Mouse (Mus musculus): ENCODE data around the gene Togaram1.

Gene Togaram1

GRCm38 (mm10) chr12:64965124-64966026 lies at the start of gene Togaram1, which contains the start of gene Klhl28:
Gene Togaram1 (plus strand): TSS chr12:64965804.
Gene Klhl28 (minus strand): TSS chr12:64965534.
- peak; percentile 99 for DNase-seq

- no peak for DNase-seq
Measured at GRCm38 (mm10) chr12:64916735-64917134, 48.9 kb upstream of the Togaram1 start.

GRCm38 (mm10) chr12:64917578-64918471 lies 47.8 kb upstream of the Togaram1 start, which contains the start of gene Gm527:
Gene Gm527 (plus strand): TSS chr12:64917906.
- DNase-seq, result peak; percentile 97

GRCm38 (mm10) chr12:64937493-64937892 lies 28.1 kb upstream of the Togaram1 start:
- no peak for DNase-seq

GRCm38 (mm10) chr12:64964560-64964959 lies 1.0 kb upstream of the Togaram1 start:
- no peak for DNase-seq

GRCm38 (mm10) chr12:64966101-64966631 lies 562 bp downstream of the Togaram1 start:
- DNase-seq, result peak; percentile 59

- DNase-seq, result peak; percentile 23
Measured at GRCm38 (mm10) chr12:64966652-64967435, 1.2 kb downstream of the Togaram1 start.

- DNase-seq, result peak; percentile 6
Measured at GRCm38 (mm10) chr12:64967470-64967869, 1.9 kb downstream of the Togaram1 start.

GRCm38 (mm10) chr12:64968067-64968466 lies 2.5 kb downstream of the Togaram1 start:
- peak; percentile 9 for DNase-seq

- DNase-seq, result no peak
Measured at GRCm38 (mm10) chr12:64971399-64971798, 5.8 kb downstream of the Togaram1 start.

GRCm38 (mm10) chr12:64972063-64972462 lies 6.5 kb downstream of the Togaram1 start:
- no peak for DNase-seq

GRCm38 (mm10) chr12:64975558-64975957 lies 10.0 kb downstream of the Togaram1 start:
- DNase-seq, result peak; percentile 5

- DNase-seq, result no peak
Measured at GRCm38 (mm10) chr12:64976191-64976590, 10.6 kb downstream of the Togaram1 start.

- DNase-seq, result no peak
Measured at GRCm38 (mm10) chr12:64977518-64977917, 11.9 kb downstream of the Togaram1 start.

GRCm38 (mm10) chr12:65007725-65008124 lies 42.1 kb downstream of the Togaram1 start:
- DNase-seq, result no peak

- DNase-seq, result no peak
Measured at GRCm38 (mm10) chr12:65022842-65023241, 57.2 kb downstream of the Togaram1 start.

- no peak for DNase-seq
Measured at GRCm38 (mm10) chr12:65035839-65036189, 70.2 kb downstream of the Togaram1 start.

GRCm38 (mm10) chr12:65036190-65036870 lies 70.7 kb downstream of the Togaram1 start, which contains the start of gene Prpf39:
Gene Prpf39 (plus strand): TSS chr12:65036333.
- peak; percentile 96 for DNase-seq

GRCm38 (mm10) chr12:65036892-65037545 lies 71.4 kb downstream of the Togaram1 start:
- DNase-seq, result peak; percentile 11

- no peak for DNase-seq
Measured at GRCm38 (mm10) chr12:65037546-65037937, 71.9 kb downstream of the Togaram1 start.

GRCm38 (mm10) chr12:65048799-65049198 lies 83.2 kb downstream of the Togaram1 start:
- no peak for DNase-seq
